Mouse (Mus musculus): Measurements from ENCODE around the gene Smoc2.

DNA sequence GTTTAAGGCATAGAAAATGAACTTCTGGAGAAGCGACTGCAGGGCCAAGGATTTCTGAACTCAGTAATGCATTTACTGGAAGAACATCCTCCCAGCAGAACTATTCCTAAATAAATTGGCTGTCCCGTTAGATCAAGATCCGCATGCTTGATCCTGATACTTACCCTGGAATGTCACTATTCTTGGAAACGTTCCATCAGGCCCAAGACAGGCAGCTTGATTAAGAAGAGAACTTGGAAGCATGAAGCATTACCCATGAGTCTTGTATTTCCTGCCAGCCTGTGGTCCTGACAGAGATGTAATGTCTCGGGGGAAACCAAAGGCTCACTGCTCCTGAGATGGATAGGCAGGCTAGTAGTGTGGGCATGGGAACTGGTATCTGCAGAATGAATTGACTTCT is 115.6 kb downstream of the Smoc2 start:
- TF ChIP-seq CTCF (IDR thresholded peaks at IDR 0.05; ENCODE audit: borderline replicate concordance, insufficient read depth, low read length) (no peak), POLR2A (IDR thresholded peaks at IDR 0.05; ENCODE audit: low read depth, low read length) (no peak)
